Mouse (Mus musculus) kidney, embryonic 15.5 days (tissue): ENCODE measurements around the gene Chil1. TPM values are rescaled to one million over a fixed set of nuclear protein-coding genes. Genes with fewer than 3 reads are reported as not detected.

ENCODE experiments used
- ATAC-seq: fragments of 200-750 bp; cut with Nextera tagmentation; replicated peaks from 2 replicates; pipeline ENCODE4 v1.8.0; 2017; ENCODE audit warnings: moderate TSS enrichment; ENCODE audit not compliant: low FRiP score
- H3K27ac ChIP-seq: fragments of 300-500 bp; sonication (generic); 2 replicates; pipeline ENCODE4 v1.5.1; 2015; ENCODE audit warnings: mild to moderate bottlenecking, inconsistent platforms
- H3K27me3 ChIP-seq: fragments of 300-500 bp; sonication (generic); 2 replicates; pipeline ENCODE4 v1.6.1; 2015; ENCODE audit warnings: inconsistent platforms
- H3K36me3 ChIP-seq: fragments of 300-500 bp; sonication (generic); 2 replicates; pipeline ENCODE4 v1.6.1; 2015; ENCODE audit warnings: inconsistent platforms
- H3K4me1 ChIP-seq: fragments of 300-500 bp; sonication (generic); 2 replicates; pipeline ENCODE4 v1.6.1; 2015; ENCODE audit warnings: inconsistent platforms
- H3K4me2 ChIP-seq: fragments of 300-500 bp; sonication (generic); 2 replicates; pipeline ENCODE4 v1.6.1; 2015; ENCODE audit warnings: moderate library complexity, mild to moderate bottlenecking, inconsistent platforms
- H3K4me3 ChIP-seq: fragments of 300-500 bp; sonication (generic); replicated peaks from 2 replicates; pipeline ENCODE4 v1.5.1; 2015; ENCODE audit warnings: mild to moderate bottlenecking, inconsistent platforms
- H3K9ac ChIP-seq: fragments of 300-500 bp; sonication (generic); 2 replicates; pipeline ENCODE4 v1.6.1; 2015; ENCODE audit warnings: mild to moderate bottlenecking, inconsistent platforms
- H3K9me3 ChIP-seq: fragments of 300-500 bp; sonication (generic); replicated peaks from 2 replicates; pipeline ENCODE4 v1.6.1; 2016; ENCODE audit warnings: inconsistent platforms
- WGBS: fragments of 180-500 bp; shearing (Covaris S2); methylation state at CpG from one replicate; pipeline ENCODE4 v1.1.7; 2015; ENCODE audit warnings: mixed read lengths; 5-methylcytosine and 5-hydroxymethylcytosine counted together
- polyA plus RNA-seq: library from polyadenylated mRNA; unstranded; fragments of >200 nt; fragmentation: Nextera tagmentation; extraction: Ambion mirVana; gene quantifications from 2 replicates; pipeline ENCODE4 v1.2.1, GENCODE M21; 2015

Chil1 gene
- polyA plus RNA-seq, 1 experiment from 2014 or later = 1.7 TPM

- H3K4me1 ChIP-seq = peaks cover 5% of the 10 kb centered on the region; the same call in 1 of the 2 replicates
- H3K27ac ChIP-seq = no peak overlapping the region
- 85% methylated on average over 4 of the region's 4 CpGs for WGBS
- no peaks in the 10 kb centered on the region for H3K9me3 ChIP-seq
- ATAC-seq = no peak
- H3K9ac ChIP-seq = no peak overlapping the region
- H3K4me3 ChIP-seq = no peak overlapping the region
- no peaks in the 10 kb centered on the region for H3K36me3 ChIP-seq
- no peak overlapping the region for H3K4me2 ChIP-seq
- peaks cover 6% of the 10 kb centered on the region; the same call in 1 of the 2 replicates for H3K27me3 ChIP-seq
Observed at GRCm38 (mm10) chr1:134184089-134184488, 2.1 kb downstream of the Chil1 start.

GRCm38 (mm10) chr1:134188217-134188616, 6.2 kb downstream of the Chil1 start:
- peaks cover 17% of the 10 kb centered on the region for H3K27me3 ChIP-seq
- no peak overlapping the region for H3K4me3 ChIP-seq
- no peaks in the 10 kb centered on the region for H3K9me3 ChIP-seq
- no peak overlapping the region for H3K27ac ChIP-seq
- WGBS = 89% methylated on average over 5 of the region's 5 CpGs
- H3K4me2 ChIP-seq = no peak overlapping the region
- H3K4me1 ChIP-seq = peaks cover 11% of the 10 kb centered on the region
- no peak for ATAC-seq
- no peaks in the 10 kb centered on the region for H3K36me3 ChIP-seq
- H3K9ac ChIP-seq = no peak overlapping the region

DNA sequence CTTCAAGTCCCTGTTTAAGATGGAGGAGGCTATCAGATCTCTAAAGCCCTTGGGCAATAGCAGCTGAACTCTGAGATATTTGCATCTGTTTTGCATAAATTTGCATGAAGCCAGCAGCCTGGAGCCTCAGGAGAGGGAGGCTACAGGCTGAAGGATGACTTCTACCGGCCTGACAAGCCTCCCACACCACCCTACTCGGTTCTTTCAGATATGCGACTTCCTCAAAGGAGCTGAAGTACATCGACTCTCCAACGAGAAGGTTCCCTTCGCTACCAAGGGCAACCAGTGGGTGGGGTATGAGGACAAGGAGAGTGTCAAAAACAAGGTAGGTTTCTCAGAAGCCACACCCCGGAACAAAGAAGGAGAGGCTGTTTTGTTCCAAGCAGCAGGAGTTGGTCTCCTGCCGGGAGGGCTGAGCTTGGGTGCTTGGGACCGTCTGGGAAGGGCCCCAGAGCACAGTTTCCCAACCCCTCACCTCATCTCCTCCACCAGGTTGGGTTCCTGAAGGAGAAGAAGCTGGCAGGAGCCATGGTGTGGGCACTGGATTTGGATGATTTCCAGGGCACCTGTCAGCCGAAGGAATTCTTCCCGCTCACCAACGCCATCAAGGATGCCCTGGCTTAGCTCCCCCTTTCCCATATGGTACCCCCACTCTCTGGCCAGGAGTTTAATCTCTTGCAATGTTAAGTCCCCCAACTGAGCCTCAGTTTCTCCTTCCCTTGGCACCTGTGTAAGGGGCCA, 7.2 kb downstream of the Chil1 start:
- ATAC-seq = no peak
- no peaks in the 10 kb centered on the region for H3K36me3 ChIP-seq
- peaks cover 17% of the 10 kb centered on the region for H3K27me3 ChIP-seq
- no peak overlapping the region for H3K4me2 ChIP-seq
- H3K9ac ChIP-seq = no peak overlapping the region
- peaks cover 21% of the 10 kb centered on the region for H3K4me1 ChIP-seq
- no peaks in the 10 kb centered on the region for H3K9me3 ChIP-seq
- WGBS = 32% methylated on average over 12 of the region's 12 CpGs
- no peak overlapping the region for H3K27ac ChIP-seq
- H3K4me3 ChIP-seq = no peak overlapping the region

GRCm38 (mm10) chr1:134191192-134191591, 9.2 kb downstream of the Chil1 start:
- H3K9ac ChIP-seq = no peak overlapping the region
- no peaks in the 10 kb centered on the region for H3K9me3 ChIP-seq
- H3K4me3 ChIP-seq = no peak overlapping the region
- H3K4me1 ChIP-seq = peaks cover 41% of the 10 kb centered on the region
- no peak overlapping the region for H3K4me2 ChIP-seq
- ATAC-seq = no peak
- no peak overlapping the region for H3K27ac ChIP-seq
- H3K27me3 ChIP-seq = peaks cover 17% of the 10 kb centered on the region
- 81% methylated on average over 5 of the region's 5 CpGs for WGBS
- no peaks in the 10 kb centered on the region for H3K36me3 ChIP-seq

GRCm38 (mm10) chr1:134192024-134192423, 10.0 kb downstream of the Chil1 start:
- no peaks in the 10 kb centered on the region for H3K9me3 ChIP-seq
- no peak overlapping the region for H3K4me3 ChIP-seq
- WGBS = 40% methylated on average over 4 of the region's 4 CpGs
- no peaks in the 10 kb centered on the region for H3K36me3 ChIP-seq
- peaks cover 44% of the 10 kb centered on the region for H3K4me1 ChIP-seq
- ATAC-seq = no peak
- peaks cover 15% of the 10 kb centered on the region; the same call in 1 of the 2 replicates for H3K27me3 ChIP-seq
- no peak overlapping the region for H3K9ac ChIP-seq
- no peak overlapping the region for H3K4me2 ChIP-seq
- H3K27ac ChIP-seq = no peak overlapping the region

DNA sequence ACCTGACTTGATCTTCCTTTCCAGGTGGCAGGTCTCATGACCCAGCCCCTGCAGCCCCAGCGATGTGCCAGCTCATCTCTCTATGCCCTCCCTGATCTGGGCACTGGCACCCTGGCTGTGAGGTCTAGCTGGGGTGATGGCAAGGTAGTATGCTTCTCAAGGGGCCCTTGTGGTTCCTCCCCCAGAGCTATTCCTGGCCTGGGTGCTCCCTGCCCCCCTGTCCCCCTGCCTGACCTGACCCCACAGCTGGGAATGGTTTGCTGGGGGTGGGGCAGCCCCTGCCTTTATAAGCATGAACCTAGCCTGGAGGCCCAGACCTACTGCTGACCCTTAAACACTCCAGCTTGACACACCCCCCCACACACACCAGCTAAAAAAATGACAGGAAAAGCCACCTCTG, 11.2 kb downstream of the Chil1 start, which contains the start of gene Mybph:
TSS of gene Mybph (plus strand) at position 323 of the 400 bp plus-strand sequence.
- 44% methylated on average over 1 of the region's 1 CpGs for WGBS
- Histone ChIP-seq H3K4me3 (no peak within 1 kb of the TSS), H3K9ac (no peak within 1 kb of the TSS), H3K4me1 (peaks cover 44% of the 10 kb centered on the region), H3K27ac (no peak within 1 kb of the TSS), H3K27me3 (peaks cover 15% of the 10 kb centered on the region; the same call in 1 of the 2 replicates), H3K9me3 (no peaks in the 10 kb centered on the region), H3K36me3 (no peaks in the 10 kb centered on the region), H3K4me2 (no peak within 1 kb of the TSS)
- no peak for ATAC-seq

DNA sequence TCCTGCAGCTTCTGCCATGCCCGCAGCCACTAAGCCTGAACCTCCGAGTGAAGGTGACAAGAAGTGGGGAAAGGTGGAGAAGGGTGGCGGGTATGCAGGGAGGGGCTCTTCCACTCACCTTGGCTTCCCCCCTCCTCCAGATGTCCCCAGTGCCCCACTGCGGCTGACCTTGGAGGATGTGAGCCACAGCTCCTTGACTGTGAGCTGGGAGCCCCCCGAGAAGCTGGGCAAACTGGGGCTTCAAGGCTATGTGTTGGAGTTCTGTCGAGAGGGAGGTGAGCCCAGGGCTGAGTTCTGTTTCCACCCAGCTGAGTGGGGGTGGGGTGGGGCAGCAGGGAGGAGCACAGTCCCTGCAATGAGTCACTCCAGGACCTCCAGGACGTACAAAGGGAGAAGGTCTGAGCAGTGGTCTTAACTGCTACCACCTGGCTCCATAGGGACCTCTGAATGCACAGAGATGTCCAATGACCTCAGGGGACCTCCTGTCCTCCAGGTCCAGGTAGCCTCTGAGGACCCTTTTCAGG, 11.8 kb downstream of the Chil1 start:
- H3K27ac ChIP-seq = no peak overlapping the region
- no peak for ATAC-seq
- 48% methylated on average over 7 of the region's 7 CpGs for WGBS
- no peaks in the 10 kb centered on the region for H3K36me3 ChIP-seq
- H3K4me2 ChIP-seq = no peak overlapping the region
- H3K4me1 ChIP-seq = peaks cover 44% of the 10 kb centered on the region
- H3K4me3 ChIP-seq = no peak overlapping the region
- H3K9me3 ChIP-seq = no peaks in the 10 kb centered on the region
- peaks cover 10% of the 10 kb centered on the region; the same call in 1 of the 2 replicates for H3K27me3 ChIP-seq
- H3K9ac ChIP-seq = no peak overlapping the region

DNA sequence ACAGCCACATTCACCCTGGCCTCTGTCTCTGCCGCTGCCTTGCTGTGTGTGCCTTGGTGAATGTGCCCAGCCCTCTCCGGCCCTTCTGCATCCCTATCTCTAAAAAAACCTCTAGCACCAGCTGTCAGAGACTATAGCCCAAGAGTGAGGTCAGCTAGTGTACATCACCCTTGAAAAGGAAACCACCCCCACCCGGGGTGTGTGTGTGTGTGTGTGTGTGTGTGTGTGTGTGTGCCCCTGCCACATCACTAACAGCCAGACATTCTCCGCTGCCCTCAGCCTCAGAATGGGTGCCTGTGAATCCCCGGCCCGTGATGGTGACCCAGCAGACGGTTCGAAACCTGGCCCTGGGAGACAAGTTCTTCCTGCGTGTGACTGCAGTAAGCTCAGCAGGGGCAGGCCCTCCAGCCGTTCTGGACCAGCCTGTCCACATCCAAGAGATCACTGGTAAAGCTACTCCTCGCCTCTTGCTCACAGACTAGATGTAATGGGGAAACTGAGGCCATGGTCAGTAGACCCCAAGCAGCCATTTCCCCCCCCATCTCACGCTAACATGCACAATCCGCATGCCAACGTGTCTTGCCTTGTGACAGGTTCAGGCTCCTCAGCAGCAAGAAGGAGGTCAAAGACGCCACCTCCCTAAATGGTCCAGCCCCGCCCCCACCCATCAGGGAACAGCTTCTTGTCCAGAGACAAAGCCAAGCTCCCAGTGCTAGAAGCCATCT, 12.5 kb downstream of the Chil1 start:
- no peaks in the 10 kb centered on the region for H3K36me3 ChIP-seq
- 54% methylated on average over 16 of the region's 16 CpGs for whole genome bisulfite sequencing
- no peak overlapping the region for H3K27ac ChIP-seq
- no peak for ATAC-seq
- H3K4me2 ChIP-seq = no peak overlapping the region
- peaks cover 10% of the 10 kb centered on the region; the same call in 1 of the 2 replicates for H3K27me3 ChIP-seq
- H3K4me3 ChIP-seq = no peak overlapping the region
- peaks cover 40% of the 10 kb centered on the region for H3K4me1 ChIP-seq
- H3K9me3 ChIP-seq = no peaks in the 10 kb centered on the region
- H3K9ac ChIP-seq = no peak overlapping the region

- WGBS = 9% methylated on average over 2 of the region's 2 CpGs
- 0 out of 2 replicates have a peak, but pooled peaks have one; percentile 35 for ATAC-seq
Observed at GRCm38 (mm10) chr1:134195117-134195516, 13.1 kb downstream of the Chil1 start.

DNA sequence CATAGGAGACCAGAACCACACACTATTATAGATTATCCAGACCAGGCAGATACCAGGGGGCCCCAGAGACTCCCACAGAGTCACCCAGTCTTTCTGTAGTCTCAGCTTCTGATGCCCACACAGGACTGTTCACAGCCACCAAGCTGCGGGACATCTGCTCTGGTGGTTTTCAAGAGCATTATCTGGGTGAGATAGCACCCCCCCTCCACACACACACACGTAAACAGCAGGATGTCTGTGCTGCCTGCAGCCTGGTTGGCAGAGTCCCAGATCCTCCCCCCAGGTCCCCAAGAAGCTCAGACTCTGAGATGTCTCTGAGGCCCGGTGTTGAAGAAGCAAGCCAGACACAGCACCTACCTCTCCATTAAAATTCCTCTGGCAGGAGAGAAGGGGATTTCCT, 13.6 kb downstream of the Chil1 start:
- H3K9me3 ChIP-seq = no peaks in the 10 kb centered on the region
- no peak for ATAC-seq
- no peak overlapping the region for H3K9ac ChIP-seq
- H3K36me3 ChIP-seq = no peaks in the 10 kb centered on the region
- no peak overlapping the region for H3K4me3 ChIP-seq
- peaks cover 4% of the 10 kb centered on the region; the same call in 1 of the 2 replicates for H3K27me3 ChIP-seq
- H3K4me1 ChIP-seq = peaks cover 38% of the 10 kb centered on the region
- peak overlapping the region; percentile 58 for H3K27ac ChIP-seq
- WGBS = 56% methylated on average over 3 of the region's 3 CpGs
- 0 out of 2 replicates have a peak overlapping the region, but pooled peaks have one; percentile 1 for H3K4me2 ChIP-seq

More at GRCm38 (mm10) chr1:134195117-134195516, 13.1 kb downstream of the Chil1 start:
- H3K4me1 ChIP-seq = peaks cover 38% of the 10 kb centered on the region
- H3K36me3 ChIP-seq = no peaks in the 10 kb centered on the region
- H3K27me3 ChIP-seq = peaks cover 6% of the 10 kb centered on the region; the same call in 1 of the 2 replicates
- no peak overlapping the region for H3K27ac ChIP-seq
- H3K9me3 ChIP-seq = no peaks in the 10 kb centered on the region
- H3K4me3 ChIP-seq = no peak overlapping the region
- no peak overlapping the region for H3K4me2 ChIP-seq
- no peak overlapping the region for H3K9ac ChIP-seq

DNA sequence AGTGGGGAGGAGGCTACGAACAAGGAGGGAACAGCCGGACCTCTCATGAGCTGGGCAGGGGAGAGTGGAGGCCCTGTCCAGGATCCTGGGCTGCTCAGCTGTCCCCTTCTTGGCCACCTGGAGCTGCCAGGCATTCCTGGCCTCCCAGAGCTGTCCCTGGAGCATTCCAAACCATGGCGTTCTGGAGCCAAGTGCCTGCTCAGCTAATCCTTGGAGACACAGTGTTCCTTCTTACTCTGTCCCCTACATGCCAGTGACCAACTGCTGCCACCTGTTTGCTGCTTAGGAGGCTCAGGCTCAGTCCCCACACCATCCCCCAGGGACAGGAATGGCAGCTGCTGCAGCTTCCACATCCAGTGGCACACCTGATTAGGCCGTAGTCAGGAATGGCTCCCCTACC, 14.0 kb downstream of the Chil1 start:
- peaks cover 38% of the 10 kb centered on the region for H3K4me1 ChIP-seq
- H3K27ac ChIP-seq = peak overlapping the region; percentile 58
- ATAC-seq = peak; percentile 23; the same call in 1 of the 2 replicates
- no peaks in the 10 kb centered on the region for H3K9me3 ChIP-seq
- H3K4me2 ChIP-seq = 0 out of 2 replicates have a peak overlapping the region, but pooled peaks have one; percentile 1
- WGBS = 44% methylated on average over 4 of the region's 4 CpGs
- no peak overlapping the region for H3K4me3 ChIP-seq
- no peaks in the 10 kb centered on the region for H3K27me3 ChIP-seq
- H3K9ac ChIP-seq = no peak overlapping the region
- H3K36me3 ChIP-seq = no peaks in the 10 kb centered on the region

- H3K27ac ChIP-seq = peak overlapping the region; percentile 58
- H3K4me3 ChIP-seq = no peak overlapping the region
- no peak overlapping the region for H3K4me2 ChIP-seq
- no peak; the same call in 1 of the 2 replicates for ATAC-seq
- H3K36me3 ChIP-seq = no peaks in the 10 kb centered on the region
- peaks cover 38% of the 10 kb centered on the region for H3K4me1 ChIP-seq
- H3K27me3 ChIP-seq = no peaks in the 10 kb centered on the region
- WGBS = 59% methylated on average over 4 of the region's 4 CpGs
- no peak overlapping the region for H3K9ac ChIP-seq
- no peaks in the 10 kb centered on the region for H3K9me3 ChIP-seq
Observed at GRCm38 (mm10) chr1:134196386-134196785, 14.4 kb downstream of the Chil1 start.
